Mouse (Mus musculus) G1E (cell line): ENCODE results near the gene Nrg4. TPM values are rescaled to one million over a fixed set of nuclear protein-coding genes. Genes with fewer than 3 reads are reported as not detected.

ENCODE experiments used
- ATAC-seq: 2 replicates; pipeline ENCODE4 v1.8.0; 2016; ENCODE audit warnings: mild to moderate bottlenecking; ENCODE audit not compliant: insufficient number of reproducible peaks, poor library complexity, low FRiP score, severe bottlenecking; ENCODE audit errors: extremely low read depth
- DNase-seq: peaks from one replicate; pipeline ENCODE4 v3.0.0; 2012; ENCODE audit warnings: low spot score
- H3K27me3 ChIP-seq: 2 replicates; pipeline ENCODE4 v1.6.1; 2012; ENCODE audit warnings: mild to moderate bottlenecking, low read length, inconsistent platforms; ENCODE audit not compliant: insufficient read depth
- H3K36me3 ChIP-seq: replicated peaks from 2 replicates; pipeline ENCODE3; 2012; ENCODE audit warnings: mild to moderate bottlenecking, inconsistent platforms
- H3K4me1 ChIP-seq: 2 replicates; pipeline ENCODE4 v1.6.1; 2012; ENCODE audit warnings: low read depth, low read length, inconsistent platforms, mixed read lengths; ENCODE audit not compliant: insufficient read depth
- H3K4me3 ChIP-seq: 2 replicates; pipeline ENCODE4 v1.5.1; 2012; ENCODE audit warnings: low read depth, mild to moderate bottlenecking, inconsistent platforms, low read length, moderate library complexity, mixed read lengths
- H3K9me3 ChIP-seq: replicated peaks from 2 replicates; pipeline ENCODE4 v1.6.1; 2012; ENCODE audit warnings: inconsistent platforms
- CTCF ChIP-seq: IDR thresholded peaks from 2 replicates; pipeline ENCODE4 v1.5.1; 2012; ENCODE audit warnings: low read depth, low read length, inconsistent platforms, mixed read lengths
- GATA1 ChIP-seq: IDR thresholded peaks from 2 replicates; pipeline ENCODE4 v1.6.1; 2012; ENCODE audit warnings: borderline replicate concordance, low read length, inconsistent platforms, mixed read lengths
- GATA2 ChIP-seq: IDR thresholded peaks from 2 replicates; pipeline ENCODE4 v1.6.1; 2012; ENCODE audit warnings: low read depth, low read length, inconsistent platforms, borderline replicate concordance
- POLR2AphosphoS5 ChIP-seq: IDR thresholded peaks from 2 replicates; pipeline ENCODE4 v1.6.1; 2012; ENCODE audit warnings: low read depth, low read length, inconsistent platforms; ENCODE audit not compliant: insufficient replicate concordance
- TAL1 ChIP-seq: conservative IDR thresholded peaks from 2 replicates; pipeline ENCODE4 v1.6.1; 2012; ENCODE audit warnings: low read depth, low read length, inconsistent platforms, mixed read lengths
- polyA plus RNA-seq: library from polyadenylated mRNA; stranded (reverse); fragments of >175 nt; gene quantifications from 2 replicates; pipeline ENCODE4 v1.2.3, GENCODE M21; 2012
- total RNA-seq, 2 experiments: library from RNA; stranded (forward) in 1 of 2; stranded (reverse) in 1 of 2; fragments of 200-1000 nt in 1 of 2; fragments of >200 nt in 1 of 2; fragmentation: Nextera tagmentation in 1 of 2; gene quantifications; 2 replicates each; pipeline ENCODE4 v1.2.3; 2014 to 2017

The Nrg4 gene
- total and polyA plus RNA-seq, 3 experiments: 0.22 TPM; not detected in 2

GRCm38 (mm10) chr9:55208458-55208789, 118.2 kb downstream of the Nrg4 start:
- DNase-seq (no peak), ATAC-seq (no peak)
- Histone ChIP-seq H3K27me3 (no peaks in the 10 kb centered on the region), H3K36me3 (peaks cover 55% of the 10 kb centered on the region), H3K4me3 (peak overlapping the region; percentile 87), H3K9me3 (peaks cover 5% of the 10 kb centered on the region), H3K4me1 (peaks cover 41% of the 10 kb centered on the region)
- TF ChIP-seq GATA2: no peak
- TF ChIP-seq CTCF: no peak
- no peak for TF ChIP-seq POLR2AphosphoS5
- TF ChIP-seq TAL1: no peak
- TF ChIP-seq GATA1: no peak

- peaks cover 71% of the 10 kb centered on the region for H3K36me3 ChIP-seq
- TF ChIP-seq CTCF (no peak), POLR2AphosphoS5 (no peak), TAL1 (no peak)
- no peak for ATAC-seq
Observed at GRCm38 (mm10) chr9:55199348-55199747, 127.3 kb downstream of the Nrg4 start.

GRCm38 (mm10) chr9:55198260-55198659, 128.4 kb downstream of the Nrg4 start:
- Histone ChIP-seq H3K27me3 (no peaks in the 10 kb centered on the region), H3K4me3 (no peak overlapping the region), H3K4me1 (0 out of 2 replicates have a peak, but pooled peaks cover 1% of the 10 kb centered on the region), H3K9me3 (no peaks in the 10 kb centered on the region), H3K36me3 (peaks cover 75% of the 10 kb centered on the region)
- no peak for TF ChIP-seq GATA1
- no peak for TF ChIP-seq TAL1
- no peak for TF ChIP-seq GATA2
- no peak for TF ChIP-seq CTCF
- TF ChIP-seq POLR2AphosphoS5: no peak
- ATAC-seq (no peak), DNase-seq (no peak)

More at GRCm38 (mm10) chr9:55199348-55199747, 127.3 kb downstream of the Nrg4 start:
- DNase-seq: no peak
- Histone ChIP-seq H3K4me1 (0 out of 2 replicates have a peak, but pooled peaks cover 1% of the 10 kb centered on the region), H3K27me3 (no peaks in the 10 kb centered on the region), H3K9me3 (no peaks in the 10 kb centered on the region), H3K4me3 (no peak overlapping the region)

DNA sequence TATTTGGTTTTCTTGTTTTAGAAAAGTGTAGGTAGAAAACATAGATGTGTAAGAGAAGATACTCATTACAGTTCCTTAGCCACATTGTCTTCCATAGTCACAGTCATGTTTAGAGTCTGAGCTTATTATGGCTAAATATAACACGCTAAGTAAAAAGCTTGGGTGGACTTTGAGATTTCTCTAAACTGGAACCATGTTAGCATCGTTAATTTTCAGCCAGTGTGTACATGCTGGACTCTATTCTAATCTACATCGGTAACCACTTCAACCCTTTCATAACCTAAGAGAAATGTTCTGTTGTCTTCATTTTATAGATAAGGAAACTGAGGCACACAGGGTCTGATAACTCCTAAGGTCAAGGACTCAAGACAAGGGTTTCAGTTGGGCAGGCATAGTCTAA, 130.8 kb downstream of the Nrg4 start:
- H3K36me3 ChIP-seq: peaks cover 78% of the 10 kb centered on the region
- H3K4me3 ChIP-seq: no peak overlapping the region
- H3K4me1 ChIP-seq: 0 out of 2 replicates have a peak, but pooled peaks cover 1% of the 10 kb centered on the region
- TF ChIP-seq GATA1 (no peak), CTCF (no peak), TAL1 (no peak), GATA2 (no peak), POLR2AphosphoS5 (no peak)
- H3K9me3 ChIP-seq: no peaks in the 10 kb centered on the region
- no peaks in the 10 kb centered on the region for H3K27me3 ChIP-seq
- ATAC-seq (no peak), DNase-seq (no peak)

DNA sequence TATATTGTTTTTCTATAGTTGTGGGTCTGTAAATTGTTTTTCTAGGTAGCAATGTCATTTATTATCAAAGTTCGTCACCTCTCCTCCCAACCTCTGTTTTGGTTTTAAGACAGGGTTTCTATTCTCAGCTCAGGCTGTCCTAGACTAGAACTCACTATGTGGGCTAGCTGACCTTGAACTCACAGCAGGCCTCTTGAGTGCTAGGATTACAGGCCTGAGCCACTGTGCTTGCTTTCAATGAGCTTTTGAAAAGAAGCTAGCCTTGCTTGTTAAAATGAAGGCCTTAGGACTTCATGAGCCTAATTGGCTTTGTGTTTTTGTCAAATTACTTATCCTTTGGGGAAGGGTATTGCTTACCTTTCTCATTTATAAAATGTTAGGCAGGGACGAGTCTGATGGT, 152.4 kb downstream of the Nrg4 start:
- DNase-seq (no peak), ATAC-seq (no peak)
- Histone ChIP-seq H3K4me1 (peaks cover 34% of the 10 kb centered on the region), H3K4me3 (no peak overlapping the region), H3K36me3 (peaks cover 65% of the 10 kb centered on the region), H3K27me3 (no peaks in the 10 kb centered on the region), H3K9me3 (no peaks in the 10 kb centered on the region)
- TF ChIP-seq POLR2AphosphoS5: no peak
- no peak for TF ChIP-seq CTCF
- TF ChIP-seq GATA2: no peak
- TF ChIP-seq GATA1: no peak
- TF ChIP-seq TAL1: no peak

- DNase-seq: no peak
- H3K4me3 ChIP-seq: no peak overlapping the region
- TF ChIP-seq POLR2AphosphoS5 (no peak), TAL1 (no peak), GATA1 (no peak), GATA2 (no peak), CTCF (no peak)
- peaks cover 66% of the 10 kb centered on the region for H3K36me3 ChIP-seq
- no peaks in the 10 kb centered on the region for H3K9me3 ChIP-seq
- H3K4me1 ChIP-seq: peaks cover 34% of the 10 kb centered on the region
- ATAC-seq: no peak
- no peaks in the 10 kb centered on the region for H3K27me3 ChIP-seq
Observed at GRCm38 (mm10) chr9:55172195-55172685, 154.4 kb downstream of the Nrg4 start.
